Mouse (Mus musculus): ENCODE results near the gene Vstm4. TPM values are rescaled to one million over a fixed set of nuclear protein-coding genes. Genes with fewer than 3 reads are reported as not detected.
A peak's percentile ranks its signal among the peaks of the same experiment; 100 is the strongest.

Vstm4 gene
- polyA plus RNA-seq, 1 experiment from 2014 or later = 6.0 TPM

DNA sequence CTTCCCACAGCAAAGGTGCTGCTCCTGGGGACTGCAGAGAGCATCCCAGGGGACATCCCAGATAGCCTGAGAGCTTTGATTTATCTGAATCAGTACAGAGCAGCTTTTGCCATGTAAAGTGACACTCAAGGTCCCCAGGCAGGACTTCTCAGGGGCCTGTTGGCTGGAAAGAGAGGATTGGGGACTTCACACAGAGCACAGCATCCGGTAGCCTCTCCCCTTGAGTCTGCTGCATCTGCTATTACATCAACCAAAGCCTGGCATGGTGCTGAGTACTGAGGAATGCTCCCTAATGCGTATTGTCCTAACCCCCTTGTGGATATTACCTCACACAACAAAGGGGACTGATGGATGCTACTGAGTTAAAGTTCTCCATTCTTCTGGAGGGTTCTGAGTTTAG is 5.1 kb downstream of the Vstm4 start:
- H3K27ac ChIP-seq (ENCODE audit: low read depth) = peak overlapping the region; percentile 57; the same call in 1 of the 2 replicates
- ATAC-seq = no peak

DNA sequence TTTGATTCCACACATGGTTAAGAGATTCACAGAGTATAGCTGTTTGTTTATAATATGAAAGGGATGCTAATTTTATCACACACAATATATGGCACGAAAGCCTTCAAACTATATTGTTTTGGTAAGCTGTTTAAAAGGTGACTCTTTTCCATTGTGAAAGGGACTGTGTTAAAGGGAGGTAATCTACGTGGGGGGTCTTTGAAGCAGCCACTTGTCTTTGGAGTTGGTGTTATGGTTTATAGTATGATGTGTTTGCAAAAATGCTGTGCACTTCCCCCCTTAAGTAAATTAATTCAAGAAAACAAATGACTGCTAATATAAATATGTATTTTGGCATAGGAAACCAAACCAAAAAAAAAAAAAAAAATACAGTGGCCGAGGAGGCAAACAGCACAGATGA is 8.8 kb downstream of the Vstm4 start:
- no peak for TF ChIP-seq EP300 (IDR thresholded peaks at IDR 0.05; ENCODE audit: low read depth)
- no peak for TF ChIP-seq CTCF (IDR thresholded peaks at IDR 0.05; ENCODE audit: low read depth)
- no peak for DNase-seq
- ATAC-seq = no peak
- Histone ChIP-seq H3K27me3 (ENCODE audit: insufficient read depth, low read length) (no peaks in the 10 kb centered on the region), H3K9me3 (ENCODE audit: low read length) (no peaks in the 10 kb centered on the region), H3K36me3 (replicated peaks; ENCODE audit: insufficient read depth, low read length) (no peaks in the 10 kb centered on the region), H3K4me3 (ENCODE audit: low read depth, low read length) (no peak overlapping the region), H3K4me2 (ENCODE audit: low read depth, low read length) (no peak overlapping the region), H3K4me1 (ENCODE audit: insufficient read depth) (no peaks in the 10 kb centered on the region), H3K9ac (replicated peaks) (no peak overlapping the region), H3K27ac (ENCODE audit: low read depth) (no peak overlapping the region)
- WGBS (ENCODE audit: insufficient replicate concordance) = 73% methylated on average over 3 of the region's 3 CpGs

More for the DNA sequence above, 5.1 kb downstream of the Vstm4 start:
- Histone ChIP-seq H3K27me3 (ENCODE audit: insufficient read depth, low read length) (peaks cover 5% of the 10 kb centered on the region), H3K9ac (replicated peaks) (no peak overlapping the region), H3K4me2 (ENCODE audit: low read depth, low read length) (no peak overlapping the region), H3K9me3 (ENCODE audit: low read length) (no peaks in the 10 kb centered on the region), H3K4me3 (ENCODE audit: low read depth, low read length) (no peak overlapping the region), H3K36me3 (replicated peaks; ENCODE audit: insufficient read depth, low read length) (no peaks in the 10 kb centered on the region), H3K4me1 (ENCODE audit: insufficient read depth) (no peaks in the 10 kb centered on the region)
- 52% methylated on average over 2 of the region's 2 CpGs for WGBS (ENCODE audit: insufficient replicate concordance)
- TF ChIP-seq EP300 (IDR thresholded peaks at IDR 0.05; ENCODE audit: low read depth) = no peak
- TF ChIP-seq CTCF (IDR thresholded peaks at IDR 0.05; ENCODE audit: low read depth) = no peak
- DNase-seq = no peak

DNA sequence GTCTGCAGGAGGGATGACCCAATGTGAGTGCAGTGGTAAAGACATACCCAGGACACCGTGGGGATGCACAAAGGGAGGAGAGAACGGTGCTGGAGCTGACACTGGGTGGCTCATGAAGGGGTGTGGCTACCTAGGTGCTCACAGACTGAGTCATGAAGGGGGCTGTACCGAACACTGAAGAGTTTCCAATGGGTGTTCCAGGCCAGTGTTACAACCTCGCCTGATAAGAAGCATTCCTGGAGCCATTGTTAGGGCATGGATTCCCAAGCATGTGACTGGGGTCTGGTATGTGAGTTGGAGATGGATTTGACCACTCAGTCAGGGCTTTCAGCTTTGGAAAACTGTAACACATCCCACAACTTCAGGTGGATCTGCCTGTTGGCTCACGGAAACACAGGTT is 15.4 kb downstream of the Vstm4 start:
- no peak overlapping the region for H3K4me3 ChIP-seq (ENCODE audit: low read depth, low read length)
- no peaks in the 10 kb centered on the region for H3K9me3 ChIP-seq (ENCODE audit: low read length)
- H3K4me2 ChIP-seq (ENCODE audit: low read depth, low read length) = no peak overlapping the region
- TF ChIP-seq CTCF (IDR thresholded peaks at IDR 0.05; ENCODE audit: low read depth) (no peak), EP300 (IDR thresholded peaks at IDR 0.05; ENCODE audit: low read depth) (no peak)
- no peaks in the 10 kb centered on the region for H3K36me3 ChIP-seq (replicated peaks; ENCODE audit: insufficient read depth, low read length)
- H3K4me1 ChIP-seq (ENCODE audit: insufficient read depth) = no peaks in the 10 kb centered on the region
- ATAC-seq (no peak), DNase-seq (no peak)
- 69% methylated on average over 5 of the region's 5 CpGs for WGBS (ENCODE audit: insufficient replicate concordance)
- no peaks in the 10 kb centered on the region for H3K27me3 ChIP-seq (ENCODE audit: insufficient read depth, low read length)
- no peak overlapping the region for H3K27ac ChIP-seq (ENCODE audit: low read depth)
- no peak overlapping the region for H3K9ac ChIP-seq (replicated peaks)

DNA sequence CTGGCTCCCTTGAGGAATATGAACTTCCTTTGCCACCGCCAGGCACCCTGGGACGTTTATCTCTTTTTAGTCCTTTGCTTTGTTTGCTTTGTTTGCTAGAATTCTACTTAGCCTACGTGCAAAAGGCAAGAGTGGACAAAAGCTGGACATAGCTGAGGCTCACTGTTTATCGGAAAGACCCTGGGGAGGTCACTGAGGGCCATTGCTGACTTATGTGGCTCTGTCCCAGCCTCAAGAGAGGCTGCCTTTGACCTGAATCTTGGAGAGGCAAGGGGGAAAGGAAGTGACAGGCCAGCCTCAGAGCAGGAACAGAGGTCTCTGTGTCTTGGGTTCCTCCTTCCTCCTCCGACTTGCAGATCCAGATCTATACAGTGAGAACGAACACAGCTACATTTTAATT is 21.0 kb downstream of the Vstm4 start:
- no peak overlapping the region for H3K4me2 ChIP-seq (ENCODE audit: low read depth, low read length)
- H3K9me3 ChIP-seq (ENCODE audit: low read length) = no peaks in the 10 kb centered on the region
- DNase-seq (no peak), ATAC-seq (peak; percentile 59)
- H3K36me3 ChIP-seq (replicated peaks; ENCODE audit: insufficient read depth, low read length) = no peaks in the 10 kb centered on the region
- H3K4me3 ChIP-seq (ENCODE audit: low read depth, low read length) = no peak overlapping the region
- TF ChIP-seq EP300 (IDR thresholded peaks at IDR 0.05; ENCODE audit: low read depth) (peak; percentile 49; the same call in 1 of the 2 replicates), CTCF (IDR thresholded peaks at IDR 0.05; ENCODE audit: low read depth) (no peak)
- H3K9ac ChIP-seq (replicated peaks) = no peak overlapping the region
- peak overlapping the region; percentile 44; the same call in 1 of the 2 replicates for H3K27ac ChIP-seq (ENCODE audit: low read depth)
- no peaks in the 10 kb centered on the region for H3K27me3 ChIP-seq (ENCODE audit: insufficient read depth, low read length)
- 0 out of 2 replicates have a peak, but pooled peaks cover 3% of the 10 kb centered on the region for H3K4me1 ChIP-seq (ENCODE audit: insufficient read depth)
- WGBS (ENCODE audit: insufficient replicate concordance) = 41% methylated on average over 6 of the region's 6 CpGs

DNA sequence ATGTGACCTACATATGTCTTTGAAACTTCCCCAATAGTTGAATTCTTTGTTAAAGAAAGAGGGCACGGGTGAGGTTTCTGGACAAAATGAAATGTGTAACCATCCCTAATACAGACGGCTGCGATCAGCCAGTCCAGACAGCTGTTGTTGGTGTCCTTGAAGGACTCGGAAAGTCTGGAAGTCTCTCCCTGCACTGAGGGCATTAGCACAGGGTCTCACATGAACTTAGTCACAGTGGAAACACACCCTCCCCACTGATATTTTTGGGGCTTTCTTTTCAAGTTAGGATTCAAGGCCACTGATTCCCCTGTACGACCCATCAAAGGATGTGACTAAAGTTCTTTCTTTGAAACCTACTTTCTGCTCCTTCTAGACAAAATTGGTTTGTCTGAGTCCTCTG is 23.8 kb downstream of the Vstm4 start:
- no peaks in the 10 kb centered on the region for H3K36me3 ChIP-seq (replicated peaks; ENCODE audit: insufficient read depth, low read length)
- DNase-seq (no peak), ATAC-seq (no peak)
- no peak overlapping the region for H3K4me3 ChIP-seq (ENCODE audit: low read depth, low read length)
- TF ChIP-seq CTCF (IDR thresholded peaks at IDR 0.05; ENCODE audit: low read depth) (no peak), EP300 (IDR thresholded peaks at IDR 0.05; ENCODE audit: low read depth) (no peak)
- H3K27me3 ChIP-seq (ENCODE audit: insufficient read depth, low read length) = no peaks in the 10 kb centered on the region
- no peak overlapping the region for H3K9ac ChIP-seq (replicated peaks)
- whole genome bisulfite sequencing (ENCODE audit: insufficient replicate concordance) = 74% methylated on average over 5 of the region's 5 CpGs
- 0 out of 2 replicates have a peak, but pooled peaks cover 3% of the 10 kb centered on the region for H3K4me1 ChIP-seq (ENCODE audit: insufficient read depth)
- H3K27ac ChIP-seq (ENCODE audit: low read depth) = no peak overlapping the region
- H3K4me2 ChIP-seq (ENCODE audit: low read depth, low read length) = no peak overlapping the region
- no peaks in the 10 kb centered on the region for H3K9me3 ChIP-seq (ENCODE audit: low read length)

DNA sequence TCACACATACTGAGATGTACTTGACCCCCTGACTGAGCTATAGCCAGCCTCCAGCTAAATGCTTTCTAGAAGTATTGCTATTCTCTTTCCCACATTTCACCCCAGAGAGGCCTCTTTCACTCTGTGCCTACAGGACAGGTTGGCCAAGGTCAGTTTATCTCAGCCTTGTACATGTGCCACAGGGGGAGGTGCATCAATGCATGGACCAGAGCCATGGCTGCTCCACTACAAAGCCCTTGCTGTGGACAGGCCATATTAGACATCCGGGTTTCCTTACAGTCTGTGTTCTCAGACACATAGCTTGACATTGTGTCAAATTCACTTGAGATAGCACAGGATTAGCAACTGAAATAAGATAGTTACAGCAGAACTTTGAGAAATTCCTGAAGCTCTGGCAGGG is 25.1 kb downstream of the Vstm4 start:
- no peak for ATAC-seq

More for the DNA sequence above, 25.1 kb downstream of the Vstm4 start:
- no peak overlapping the region for H3K4me3 ChIP-seq (ENCODE audit: low read depth, low read length)
- 0 out of 2 replicates have a peak, but pooled peaks cover 3% of the 10 kb centered on the region for H3K4me1 ChIP-seq (ENCODE audit: insufficient read depth)
- H3K36me3 ChIP-seq (replicated peaks; ENCODE audit: insufficient read depth, low read length) = no peaks in the 10 kb centered on the region
- no peak for TF ChIP-seq CTCF (IDR thresholded peaks at IDR 0.05; ENCODE audit: low read depth)
- TF ChIP-seq EP300 (IDR thresholded peaks at IDR 0.05; ENCODE audit: low read depth) = no peak
- 61% methylated on average over 1 of the region's 1 CpGs for WGBS (ENCODE audit: insufficient replicate concordance)
- no peak overlapping the region for H3K27ac ChIP-seq (ENCODE audit: low read depth)
- H3K9ac ChIP-seq (replicated peaks) = no peak overlapping the region
- no peaks in the 10 kb centered on the region for H3K9me3 ChIP-seq (ENCODE audit: low read length)
- no peak overlapping the region for H3K4me2 ChIP-seq (ENCODE audit: low read depth, low read length)
- H3K27me3 ChIP-seq (ENCODE audit: insufficient read depth, low read length) = no peaks in the 10 kb centered on the region
- no peak for DNase-seq
